Mouse (Mus musculus) intestine, embryonic 14.5 days (tissue): ENCODE data around the gene Tenm3. TPM values are rescaled to one million over a fixed set of nuclear protein-coding genes. Genes with fewer than 3 reads are reported as not detected.

Experiments
- ATAC-seq: fragments of 200-750 bp; cut with Nextera tagmentation; replicated peaks from 2 replicates; pipeline ENCODE4 v1.8.0; 2017; ENCODE audit warnings: low read depth, moderate number of reproducible peaks, moderate TSS enrichment, moderate library complexity; ENCODE audit not compliant: low FRiP score, low TSS enrichment
- DNase-seq: peaks from one replicate; pipeline ENCODE4 v3.0.0-alpha.2; 2018; ENCODE audit warnings: low spot score
- H3K27ac ChIP-seq: fragments of 300-500 bp; sonication (generic); 2 replicates; pipeline ENCODE4 v1.5.1; 2014; ENCODE audit warnings: low read depth, mild to moderate bottlenecking, control low read depth
- H3K27me3 ChIP-seq: fragments of 300-500 bp; sonication (generic); replicated peaks from 2 replicates; pipeline ENCODE4 v1.6.1; 2014; ENCODE audit warnings: low read length, control low read depth; ENCODE audit not compliant: control insufficient read depth, insufficient read depth
- H3K36me3 ChIP-seq: fragments of 300-500 bp; sonication (generic); 2 replicates; pipeline ENCODE4 v1.6.1; 2014; ENCODE audit warnings: low read length, control low read depth; ENCODE audit not compliant: control insufficient read depth, insufficient read depth
- H3K4me1 ChIP-seq: fragments of 300-500 bp; sonication (generic); replicated peaks from 2 replicates; pipeline ENCODE4 v1.6.1; 2014; ENCODE audit warnings: low read length, control low read depth, mixed read lengths; ENCODE audit not compliant: control insufficient read depth, insufficient read depth
- H3K4me2 ChIP-seq: fragments of 300-500 bp; sonication (generic); 2 replicates; pipeline ENCODE4 v1.6.1; 2014; ENCODE audit warnings: low read length
- H3K4me3 ChIP-seq: fragments of 300-500 bp; sonication (generic); 2 replicates; pipeline ENCODE4 v1.5.1; 2014; ENCODE audit warnings: low read depth, low read length, control low read depth, mixed read lengths
- H3K9ac ChIP-seq: fragments of 300-500 bp; sonication (generic); 2 replicates; pipeline ENCODE4 v1.6.1; 2014; ENCODE audit warnings: mild to moderate bottlenecking, low read length
- H3K9me3 ChIP-seq: fragments of 300-500 bp; sonication (generic); 2 replicates; pipeline ENCODE4 v1.6.1; 2016; ENCODE audit warnings: low read length, control low read depth; ENCODE audit not compliant: control insufficient read depth
- WGBS: fragments of 180-500 bp; shearing (Covaris S2); extraction: QIAGEN DNeasy Blood & Tissue Kit; methylation state at CpG from one replicate; pipeline ENCODE4 v1.1.7; 2014; 5-methylcytosine and 5-hydroxymethylcytosine counted together
- polyA plus RNA-seq: library from polyadenylated mRNA; unstranded; fragments of >200 nt; fragmentation: Nextera tagmentation; extraction: Ambion mirVana; gene quantifications from 2 replicates; pipeline ENCODE4 v1.2.1, GENCODE M21; 2014

The Tenm3 gene
- polyA plus RNA-seq, 1 experiment from 2014 or later: 32.1 TPM

DNA sequence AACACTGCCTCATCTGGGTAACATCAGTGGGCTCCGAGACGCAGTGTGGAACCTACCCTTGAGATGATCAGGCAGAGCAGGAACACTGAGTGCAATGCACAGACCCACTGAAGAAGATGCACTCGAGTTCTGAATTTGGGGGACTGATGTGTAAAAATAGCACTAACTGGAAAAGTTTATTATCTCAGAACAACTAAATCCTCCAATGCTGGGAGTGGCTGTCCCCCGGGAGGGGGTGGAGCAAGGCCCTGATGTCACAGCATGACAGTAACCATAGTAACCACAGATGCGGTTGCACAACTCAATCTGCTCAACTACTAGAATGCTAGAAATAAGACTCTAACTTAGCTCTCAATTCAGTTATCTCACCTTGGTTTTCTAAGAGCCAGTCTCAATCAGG lies 351.3 kb downstream of the Tenm3 start:
- H3K27ac ChIP-seq: no peak overlapping the region
- DNase-seq (no peak), ATAC-seq (no peak)
- H3K9me3 ChIP-seq: no peaks in the 10 kb centered on the region
- H3K4me2 ChIP-seq: no peak overlapping the region
- H3K9ac ChIP-seq: no peak overlapping the region
- no peaks in the 10 kb centered on the region for H3K4me1 ChIP-seq
- H3K27me3 ChIP-seq: no peaks in the 10 kb centered on the region
- 73% methylated on average over 5 of the region's 5 CpGs for WGBS
- no peak overlapping the region for H3K4me3 ChIP-seq
- no peaks in the 10 kb centered on the region for H3K36me3 ChIP-seq

DNA sequence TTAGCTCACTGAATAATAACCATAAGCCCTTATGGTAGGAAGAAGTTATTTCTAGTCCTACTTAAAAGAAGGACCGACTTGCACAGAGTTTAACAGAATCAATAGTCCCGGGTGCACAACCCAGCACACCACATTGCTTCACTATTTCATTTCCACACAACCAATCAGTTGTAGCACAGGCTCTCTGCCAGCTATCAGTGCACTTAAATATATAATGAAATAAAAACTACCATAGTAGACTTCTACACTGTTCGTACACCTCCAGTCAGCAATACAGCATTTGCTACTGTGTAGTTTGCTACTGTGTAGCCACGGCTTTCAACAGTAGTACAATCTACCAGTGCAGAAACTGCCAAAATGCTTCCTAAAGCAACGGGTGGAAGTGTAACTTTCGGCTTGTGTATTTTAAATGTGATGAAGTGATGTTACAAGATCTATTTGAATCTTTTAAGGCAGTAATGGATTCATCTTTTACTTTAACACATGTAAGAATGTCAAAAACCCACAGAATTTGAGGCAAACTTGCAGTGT lies 353.1 kb downstream of the Tenm3 start:
- no peak overlapping the region for H3K9ac ChIP-seq
- ATAC-seq (no peak), DNase-seq (no peak)
- no peak overlapping the region for H3K27ac ChIP-seq
- H3K9me3 ChIP-seq: no peaks in the 10 kb centered on the region
- no peaks in the 10 kb centered on the region for H3K27me3 ChIP-seq
- no peaks in the 10 kb centered on the region for H3K4me1 ChIP-seq
- WGBS: 78% methylated on average over 6 of the region's 6 CpGs
- no peak overlapping the region for H3K4me2 ChIP-seq
- no peaks in the 10 kb centered on the region for H3K36me3 ChIP-seq
- H3K4me3 ChIP-seq: no peak overlapping the region

DNA sequence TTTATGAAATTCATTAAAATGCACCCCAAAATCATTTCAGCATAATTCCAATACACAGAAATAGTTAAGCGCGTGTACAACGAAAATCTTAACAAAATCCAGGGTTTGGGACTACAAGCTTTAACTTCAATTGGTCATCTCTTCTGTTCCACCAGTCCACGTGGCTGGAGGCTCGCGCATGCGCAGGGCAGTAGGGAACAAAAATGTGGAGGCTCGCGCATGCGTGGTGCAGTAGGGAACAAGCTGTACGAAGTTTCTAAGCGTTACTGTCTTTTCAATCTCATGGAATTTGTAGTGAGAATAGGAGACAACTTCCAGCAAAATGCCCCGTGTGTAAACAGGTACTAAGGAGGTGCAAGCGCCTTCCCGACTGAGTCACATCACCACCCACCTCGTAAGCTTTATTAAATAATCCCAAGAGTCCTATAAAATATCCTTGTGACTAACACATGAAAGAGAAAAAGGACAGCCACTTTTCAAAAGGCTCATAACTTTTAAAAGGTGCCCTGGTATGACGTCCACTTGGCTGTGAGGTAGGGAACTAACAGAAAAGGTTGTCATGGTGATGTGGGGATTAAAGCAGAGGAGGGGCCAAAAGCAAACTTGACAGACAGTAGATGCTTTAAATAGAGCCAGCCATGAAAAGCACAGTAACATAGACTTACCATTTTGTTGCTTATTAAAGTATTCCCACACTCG lies 353.7 kb downstream of the Tenm3 start:
- Histone ChIP-seq H3K4me3 (no peak overlapping the region), H3K36me3 (no peaks in the 10 kb centered on the region), H3K4me2 (no peak overlapping the region), H3K9ac (no peak overlapping the region), H3K27ac (no peak overlapping the region), H3K9me3 (no peaks in the 10 kb centered on the region), H3K27me3 (no peaks in the 10 kb centered on the region), H3K4me1 (no peaks in the 10 kb centered on the region)
- ATAC-seq (no peak), DNase-seq (no peak)
- WGBS: 85% methylated on average over 18 of the region's 18 CpGs

DNA sequence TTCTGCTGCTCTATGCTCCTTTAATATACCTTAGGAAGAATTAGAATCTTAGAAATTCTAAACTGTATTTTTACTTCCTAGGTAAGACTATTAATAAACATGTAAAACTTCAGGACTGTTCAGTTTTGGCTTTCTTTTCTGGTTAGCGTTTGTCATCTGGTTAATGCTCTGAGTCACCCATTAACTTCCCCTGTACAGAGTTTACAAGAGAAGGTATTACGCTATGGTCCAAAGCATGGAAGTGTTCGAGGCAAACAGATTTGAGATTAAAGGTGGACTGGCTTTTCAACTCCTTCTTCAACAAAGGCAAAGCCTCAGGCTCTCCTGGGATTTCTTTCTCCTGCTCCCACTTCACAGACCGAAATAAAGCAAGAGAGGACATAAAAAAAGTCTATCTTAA lies 354.3 kb downstream of the Tenm3 start:
- 63% methylated on average over 4 of the region's 4 CpGs for WGBS

DNA sequence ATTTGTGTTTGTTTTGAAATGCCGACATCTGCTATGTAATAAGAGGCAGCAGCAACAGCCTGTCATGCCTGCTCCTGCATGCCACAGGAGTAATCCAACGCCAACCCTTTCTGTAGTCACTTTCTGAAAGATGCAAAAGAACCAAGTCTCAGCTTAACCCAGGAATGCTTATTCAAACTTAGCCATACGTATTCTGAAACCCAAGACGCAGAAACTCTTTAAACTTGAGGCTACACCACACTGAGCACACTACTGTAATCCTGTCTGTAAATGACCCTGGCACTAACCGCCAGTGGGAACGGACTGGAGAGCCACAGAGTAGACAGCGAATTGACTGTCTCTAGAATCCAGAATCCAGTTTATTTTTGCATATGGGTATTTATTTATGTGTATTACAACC lies 354.9 kb downstream of the Tenm3 start:
- ATAC-seq (no peak), DNase-seq (no peak)
- WGBS: 64% methylated on average over 7 of the region's 7 CpGs
- no peaks in the 10 kb centered on the region for H3K27me3 ChIP-seq
- no peaks in the 10 kb centered on the region for H3K36me3 ChIP-seq
- H3K4me2 ChIP-seq: no peak overlapping the region
- no peaks in the 10 kb centered on the region for H3K4me1 ChIP-seq
- no peak overlapping the region for H3K4me3 ChIP-seq
- no peak overlapping the region for H3K9ac ChIP-seq
- no peaks in the 10 kb centered on the region for H3K9me3 ChIP-seq
- no peak overlapping the region for H3K27ac ChIP-seq

More for the DNA sequence above, 354.3 kb downstream of the Tenm3 start:
- Histone ChIP-seq H3K27me3 (no peaks in the 10 kb centered on the region), H3K27ac (no peak overlapping the region), H3K36me3 (no peaks in the 10 kb centered on the region), H3K4me3 (no peak overlapping the region), H3K4me1 (no peaks in the 10 kb centered on the region), H3K9ac (no peak overlapping the region), H3K4me2 (no peak overlapping the region), H3K9me3 (no peaks in the 10 kb centered on the region)
- no peak for ATAC-seq
- no peak for DNase-seq

DNA sequence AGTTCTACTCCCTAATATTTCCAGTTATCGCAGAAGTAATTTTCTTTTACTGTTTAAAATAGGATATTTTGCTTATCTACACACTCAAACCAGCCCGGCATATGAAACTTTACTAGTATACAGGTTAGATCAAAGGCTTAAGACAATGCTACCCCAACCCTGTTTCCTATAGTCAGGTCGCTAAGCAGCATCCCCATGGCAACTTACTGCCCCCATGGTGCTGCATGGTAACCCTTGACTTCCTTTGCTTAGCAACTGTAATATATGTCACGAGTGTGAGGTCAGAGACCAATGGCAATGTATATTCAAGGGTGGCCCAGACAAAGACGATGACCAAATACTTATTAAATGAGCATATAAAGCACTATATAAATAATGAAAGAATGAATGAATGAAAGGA lies 359.6 kb downstream of the Tenm3 start:
- ATAC-seq (no peak), DNase-seq (peak; percentile 24)
- Histone ChIP-seq H3K4me2 (no peak overlapping the region), H3K4me1 (no peaks in the 10 kb centered on the region), H3K27ac (no peak overlapping the region), H3K36me3 (no peaks in the 10 kb centered on the region), H3K9ac (no peak overlapping the region), H3K9me3 (no peaks in the 10 kb centered on the region), H3K27me3 (no peaks in the 10 kb centered on the region), H3K4me3 (no peak overlapping the region)
- 77% methylated on average over 5 of the region's 5 CpGs for WGBS

DNA sequence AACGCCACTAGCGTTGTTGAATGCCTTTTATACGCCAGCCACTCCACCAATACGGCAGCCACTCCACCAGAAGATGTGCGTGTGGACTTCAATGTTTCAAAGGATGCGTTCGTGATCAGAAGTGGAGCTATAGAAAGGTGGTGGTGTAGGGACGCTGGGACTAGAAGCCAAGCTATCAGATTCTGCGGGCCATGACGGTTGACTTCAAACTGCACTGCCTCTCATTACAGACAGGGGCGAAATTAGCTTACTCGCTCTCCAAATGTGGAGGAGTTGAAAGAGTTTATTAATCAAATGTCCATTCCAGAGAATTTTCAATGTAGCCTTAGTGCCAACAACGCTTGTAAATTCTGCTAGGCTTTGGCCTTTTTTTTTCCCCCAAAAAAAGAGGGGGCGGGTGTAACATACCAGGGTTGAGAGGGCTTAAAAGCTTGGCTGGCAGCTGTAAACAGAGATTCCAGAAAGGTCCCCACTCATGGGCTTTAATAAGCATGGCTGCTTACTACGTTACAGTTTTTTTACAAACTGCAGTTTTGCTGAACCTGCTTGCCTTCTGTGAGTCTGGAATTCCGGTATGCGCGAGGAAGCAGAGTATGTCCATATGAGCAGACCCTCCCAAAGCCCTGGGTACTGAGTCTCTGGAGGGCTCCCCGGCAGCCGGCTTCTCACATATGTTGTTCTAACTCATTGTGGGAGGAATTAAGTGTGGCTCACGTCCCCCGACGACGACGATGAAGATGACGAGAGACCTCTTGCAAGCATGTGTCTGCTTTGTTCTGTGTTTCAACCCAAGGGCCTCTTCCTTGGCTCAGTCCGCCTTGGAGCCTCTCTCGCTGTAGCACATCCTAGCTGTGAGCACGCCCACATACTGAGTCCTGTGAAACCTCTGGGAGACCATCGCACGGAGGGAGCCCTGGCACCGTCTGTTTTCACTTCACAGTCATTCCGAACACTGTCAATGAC lies 361.8 kb downstream of the Tenm3 start:
- 75% methylated on average over 33 of the region's 33 CpGs for WGBS
- H3K9ac ChIP-seq: no peak overlapping the region
- H3K27ac ChIP-seq: no peak overlapping the region
- H3K27me3 ChIP-seq: no peaks in the 10 kb centered on the region
- 0 out of 2 replicates have a peak, but pooled peaks have one; percentile 50 for ATAC-seq
- H3K4me2 ChIP-seq: no peak overlapping the region
- no peaks in the 10 kb centered on the region for H3K9me3 ChIP-seq
- no peak overlapping the region for H3K4me3 ChIP-seq
- no peaks in the 10 kb centered on the region for H3K4me1 ChIP-seq
- peak; percentile 53 for DNase-seq
- H3K36me3 ChIP-seq: no peaks in the 10 kb centered on the region

DNA sequence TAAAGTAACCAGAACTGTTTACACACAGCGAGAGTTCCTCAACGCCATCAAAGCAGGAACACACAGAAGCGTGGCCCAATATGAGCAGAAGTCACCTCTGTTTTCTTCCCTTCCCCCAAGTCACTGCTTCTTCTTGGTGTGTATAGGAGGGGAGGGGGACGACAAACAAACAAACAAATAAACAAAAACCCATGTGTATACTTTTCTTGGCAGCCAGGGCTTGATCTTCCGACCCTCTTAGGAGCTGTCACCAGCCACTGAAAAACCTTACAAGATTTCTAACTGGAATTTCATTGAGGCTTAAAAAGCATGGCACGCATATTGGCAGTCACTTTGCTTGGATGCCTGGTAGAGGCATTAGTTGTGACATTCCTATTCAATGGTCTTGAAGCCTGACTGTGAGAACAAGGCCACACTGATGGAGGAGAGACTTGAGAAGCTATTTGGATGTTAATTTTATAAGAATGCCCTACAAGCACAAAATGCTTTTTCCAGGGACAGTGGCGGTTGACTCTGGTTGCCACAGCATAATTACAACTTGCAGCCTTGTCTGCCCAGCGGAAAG lies 366.3 kb downstream of the Tenm3 start:
- Histone ChIP-seq H3K27me3 (no peaks in the 10 kb centered on the region), H3K4me2 (no peak overlapping the region), H3K27ac (no peak overlapping the region), H3K4me1 (peaks cover 3% of the 10 kb centered on the region; the same call in 1 of the 2 replicates), H3K36me3 (no peaks in the 10 kb centered on the region), H3K9me3 (no peaks in the 10 kb centered on the region), H3K4me3 (no peak overlapping the region), H3K9ac (no peak overlapping the region)
- WGBS: 77% methylated on average over 8 of the region's 8 CpGs
- ATAC-seq (no peak), DNase-seq (peak; percentile 32)
